Mouse (Mus musculus): ENCODE measurements at regions not wholly inside any gene's neighbourhood (a gene's known extent, or its start where the extent isn't known, plus 50 kb on each side); places are given as distances from the start of the nearest gene placed in this dataset.

DNA sequence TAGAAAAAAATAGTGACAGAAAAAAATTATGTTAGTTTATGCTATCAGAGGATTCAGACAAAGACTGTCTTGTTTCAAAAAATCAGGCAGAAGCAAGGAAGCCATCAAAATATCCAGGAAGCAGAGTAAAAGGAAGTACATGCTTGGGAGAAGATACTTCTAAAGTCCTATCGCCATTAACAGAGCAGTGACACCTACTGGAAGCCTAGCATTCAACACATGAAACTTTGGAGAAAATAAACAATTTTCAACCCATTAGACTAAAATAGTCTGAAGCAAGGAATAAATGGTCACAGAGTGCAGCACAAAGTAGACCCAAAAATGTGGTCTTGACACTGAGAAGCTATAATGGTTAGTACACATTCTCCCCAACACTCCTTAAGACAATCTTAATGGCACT is 394.0 kb downstream of the Gm11232 start:
- Histone ChIP-seq H3K4me2 (no peak overlapping the region), H3K4me1 (replicated peaks; ENCODE audit: control insufficient read depth, insufficient read depth, low read length) (no peaks in the 10 kb centered on the region), H3K27ac (ENCODE audit: low read depth, low read length) (no peak overlapping the region), H3K4me3 (ENCODE audit: low read depth, low read length) (no peak overlapping the region), H3K9me3 (ENCODE audit: control insufficient read depth, low read length) (peaks cover 2% of the 10 kb centered on the region; the same call in 1 of the 2 replicates), H3K9ac (ENCODE audit: low read depth, low read length) (no peak overlapping the region), H3K36me3 (ENCODE audit: control insufficient read depth, insufficient read depth, low read length) (no peaks in the 10 kb centered on the region), H3K27me3 (replicated peaks; ENCODE audit: control insufficient read depth, insufficient read depth, low read length) (no peaks in the 10 kb centered on the region)
- 56% methylated on average over 1 of the region's 1 CpGs for WGBS
- DNase-seq (ENCODE audit: low spot score) = no peak
- ATAC-seq (replicated peaks; ENCODE audit: low FRiP score) = no peak

GRCm38 (mm10) chr4:71357626-71358025 is 400.1 kb downstream of the Gm11232 start:
- H3K27me3 ChIP-seq (replicated peaks; ENCODE audit: control insufficient read depth, insufficient read depth, low read length) = no peaks in the 10 kb centered on the region
- no peak overlapping the region for H3K4me2 ChIP-seq
- H3K4me3 ChIP-seq (ENCODE audit: low read depth, low read length) = no peak overlapping the region
- no peaks in the 10 kb centered on the region for H3K36me3 ChIP-seq (ENCODE audit: control insufficient read depth, insufficient read depth, low read length)
- H3K9ac ChIP-seq (ENCODE audit: low read depth, low read length) = no peak overlapping the region
- 47% methylated on average over 1 of the region's 1 CpGs for WGBS
- no peak for DNase-seq (ENCODE audit: low spot score)
- ATAC-seq (replicated peaks; ENCODE audit: low FRiP score) = no peak
- peaks cover 2% of the 10 kb centered on the region; the same call in 1 of the 2 replicates for H3K9me3 ChIP-seq (ENCODE audit: control insufficient read depth, low read length)
- H3K27ac ChIP-seq (ENCODE audit: low read depth, low read length) = no peak overlapping the region
- H3K4me1 ChIP-seq (replicated peaks; ENCODE audit: control insufficient read depth, insufficient read depth, low read length) = no peaks in the 10 kb centered on the region

- Histone ChIP-seq H3K4me3 (ENCODE audit: low read depth, low read length) (no peak overlapping the region), H3K4me2 (no peak overlapping the region), H3K27me3 (replicated peaks; ENCODE audit: control insufficient read depth, insufficient read depth, low read length) (no peaks in the 10 kb centered on the region), H3K9me3 (ENCODE audit: control insufficient read depth, low read length) (peaks cover 2% of the 10 kb centered on the region; the same call in 1 of the 2 replicates), H3K27ac (ENCODE audit: low read depth, low read length) (no peak overlapping the region), H3K4me1 (replicated peaks; ENCODE audit: control insufficient read depth, insufficient read depth, low read length) (no peaks in the 10 kb centered on the region), H3K36me3 (ENCODE audit: control insufficient read depth, insufficient read depth, low read length) (no peaks in the 10 kb centered on the region), H3K9ac (ENCODE audit: low read depth, low read length) (no peak overlapping the region)
- WGBS = 71% methylated on average over 1 of the region's 1 CpGs
- no peak for DNase-seq (ENCODE audit: low spot score)
- ATAC-seq (replicated peaks; ENCODE audit: low FRiP score) = no peak
Observed at GRCm38 (mm10) chr4:71356714-71357113, 401.1 kb downstream of the Gm11232 start.

DNA sequence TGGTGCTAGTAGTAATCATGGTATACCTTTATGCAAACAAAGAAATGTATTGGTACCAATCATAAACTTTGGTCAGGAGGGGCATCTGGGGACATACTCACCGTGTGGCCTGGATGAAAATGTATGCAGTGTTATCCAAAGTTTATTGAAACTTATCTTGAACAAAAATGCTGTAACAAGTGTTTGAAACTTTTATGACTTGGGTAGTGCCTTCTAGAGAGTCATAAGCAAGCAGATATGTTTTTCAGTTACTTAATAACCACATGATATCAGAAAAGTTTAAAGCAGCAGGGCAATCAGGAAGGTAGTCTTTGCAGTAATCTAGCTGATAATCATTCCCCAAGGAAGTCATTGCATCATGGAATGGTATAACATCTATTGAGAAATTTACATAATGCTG is 401.5 kb downstream of the Gm11232 start:
- H3K4me2 ChIP-seq = no peak overlapping the region
- H3K27ac ChIP-seq (ENCODE audit: low read depth, low read length) = no peak overlapping the region
- no peaks in the 10 kb centered on the region for H3K27me3 ChIP-seq (replicated peaks; ENCODE audit: control insufficient read depth, insufficient read depth, low read length)
- ATAC-seq (replicated peaks; ENCODE audit: low FRiP score) (no peak), DNase-seq (ENCODE audit: low spot score) (no peak)
- H3K36me3 ChIP-seq (ENCODE audit: control insufficient read depth, insufficient read depth, low read length) = no peaks in the 10 kb centered on the region
- H3K4me3 ChIP-seq (ENCODE audit: low read depth, low read length) = no peak overlapping the region
- WGBS = 62% methylated on average over 1 of the region's 1 CpGs
- peaks cover 2% of the 10 kb centered on the region; the same call in 1 of the 2 replicates for H3K9me3 ChIP-seq (ENCODE audit: control insufficient read depth, low read length)
- no peaks in the 10 kb centered on the region for H3K4me1 ChIP-seq (replicated peaks; ENCODE audit: control insufficient read depth, insufficient read depth, low read length)
- H3K9ac ChIP-seq (ENCODE audit: low read depth, low read length) = no peak overlapping the region

DNA sequence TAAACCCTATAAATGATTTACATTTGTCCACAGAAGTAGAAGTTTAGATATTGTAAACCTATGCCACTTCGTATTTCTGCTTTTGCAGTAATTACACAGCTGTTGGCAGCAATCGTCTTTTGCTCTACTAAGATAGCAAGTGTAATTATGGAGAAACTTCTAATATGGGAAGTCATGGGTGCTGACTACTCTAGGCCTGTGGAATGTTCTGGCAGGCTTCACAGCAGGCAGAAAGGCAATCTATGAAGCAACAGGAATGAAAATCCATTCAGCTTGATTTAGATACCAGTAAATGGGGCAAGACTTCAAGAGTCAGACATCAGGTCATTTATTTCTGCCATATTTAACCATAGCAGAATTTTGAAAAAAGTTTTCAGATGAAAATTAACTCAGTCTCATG is 405.9 kb downstream of the Gm11232 start:
- H3K36me3 ChIP-seq (ENCODE audit: control insufficient read depth, insufficient read depth, low read length) = no peaks in the 10 kb centered on the region
- no peak overlapping the region for H3K4me3 ChIP-seq (ENCODE audit: low read depth, low read length)
- no peak overlapping the region for H3K4me2 ChIP-seq
- DNase-seq (ENCODE audit: low spot score) (no peak), ATAC-seq (replicated peaks; ENCODE audit: low FRiP score) (no peak)
- no peaks in the 10 kb centered on the region for H3K4me1 ChIP-seq (replicated peaks; ENCODE audit: control insufficient read depth, insufficient read depth, low read length)
- H3K27ac ChIP-seq (ENCODE audit: low read depth, low read length) = no peak overlapping the region
- H3K9ac ChIP-seq (ENCODE audit: low read depth, low read length) = no peak overlapping the region
- H3K9me3 ChIP-seq (ENCODE audit: control insufficient read depth, low read length) = no peaks in the 10 kb centered on the region
- no peaks in the 10 kb centered on the region for H3K27me3 ChIP-seq (replicated peaks; ENCODE audit: control insufficient read depth, insufficient read depth, low read length)
- 82% methylated on average over 2 of the region's 2 CpGs for WGBS

GRCm38 (mm10) chr4:71343068-71343467 is 414.7 kb downstream of the Gm11232 start:
- no peak overlapping the region for H3K9ac ChIP-seq (ENCODE audit: low read depth, low read length)
- H3K4me3 ChIP-seq (ENCODE audit: low read depth, low read length) = no peak overlapping the region
- H3K4me1 ChIP-seq (replicated peaks; ENCODE audit: control insufficient read depth, insufficient read depth, low read length) = no peaks in the 10 kb centered on the region
- no peaks in the 10 kb centered on the region for H3K36me3 ChIP-seq (ENCODE audit: control insufficient read depth, insufficient read depth, low read length)
- H3K27ac ChIP-seq (ENCODE audit: low read depth, low read length) = no peak overlapping the region
- DNase-seq (ENCODE audit: low spot score) (no peak), ATAC-seq (replicated peaks; ENCODE audit: low FRiP score) (no peak)
- 84% methylated on average over 3 of the region's 3 CpGs for WGBS
- no peaks in the 10 kb centered on the region for H3K9me3 ChIP-seq (ENCODE audit: control insufficient read depth, low read length)
- H3K27me3 ChIP-seq (replicated peaks; ENCODE audit: control insufficient read depth, insufficient read depth, low read length) = no peaks in the 10 kb centered on the region
- no peak overlapping the region for H3K4me2 ChIP-seq

GRCm38 (mm10) chr4:71338582-71338981 is 419.2 kb downstream of the Gm11232 start:
- Histone ChIP-seq H3K36me3 (ENCODE audit: control insufficient read depth, insufficient read depth, low read length) (no peaks in the 10 kb centered on the region), H3K4me2 (no peak overlapping the region), H3K9ac (ENCODE audit: low read depth, low read length) (no peak overlapping the region), H3K4me1 (replicated peaks; ENCODE audit: control insufficient read depth, insufficient read depth, low read length) (no peaks in the 10 kb centered on the region), H3K27ac (ENCODE audit: low read depth, low read length) (no peak overlapping the region), H3K27me3 (replicated peaks; ENCODE audit: control insufficient read depth, insufficient read depth, low read length) (no peaks in the 10 kb centered on the region), H3K4me3 (ENCODE audit: low read depth, low read length) (no peak overlapping the region), H3K9me3 (ENCODE audit: control insufficient read depth, low read length) (no peaks in the 10 kb centered on the region)
- DNase-seq (ENCODE audit: low spot score) (no peak), ATAC-seq (replicated peaks; ENCODE audit: low FRiP score) (no peak)
- 57% methylated on average over 1 of the region's 1 CpGs for WGBS

- Histone ChIP-seq H3K27me3 (replicated peaks; ENCODE audit: control insufficient read depth, insufficient read depth, low read length) (no peaks in the 10 kb centered on the region), H3K4me2 (no peak overlapping the region), H3K36me3 (ENCODE audit: control insufficient read depth, insufficient read depth, low read length) (no peaks in the 10 kb centered on the region), H3K4me1 (replicated peaks; ENCODE audit: control insufficient read depth, insufficient read depth, low read length) (no peaks in the 10 kb centered on the region), H3K9me3 (ENCODE audit: control insufficient read depth, low read length) (no peaks in the 10 kb centered on the region), H3K4me3 (ENCODE audit: low read depth, low read length) (no peak overlapping the region), H3K27ac (ENCODE audit: low read depth, low read length) (no peak overlapping the region), H3K9ac (ENCODE audit: low read depth, low read length) (no peak overlapping the region)
- WGBS = 72% methylated on average over 3 of the region's 3 CpGs
- DNase-seq (ENCODE audit: low spot score) = no peak
- ATAC-seq (replicated peaks; ENCODE audit: low FRiP score) = no peak
Observed at GRCm38 (mm10) chr4:71332672-71333071, 425.1 kb downstream of the Gm11232 start.

- H3K4me1 ChIP-seq (replicated peaks; ENCODE audit: control insufficient read depth, insufficient read depth, low read length) = no peaks in the 10 kb centered on the region
- no peak for DNase-seq (ENCODE audit: low spot score)
- H3K36me3 ChIP-seq (ENCODE audit: control insufficient read depth, insufficient read depth, low read length) = no peaks in the 10 kb centered on the region
- H3K4me2 ChIP-seq = no peak overlapping the region
- H3K4me3 ChIP-seq (ENCODE audit: low read depth, low read length) = no peak overlapping the region
- H3K9ac ChIP-seq (ENCODE audit: low read depth, low read length) = no peak overlapping the region
- ATAC-seq (replicated peaks; ENCODE audit: low FRiP score) = no peak
- H3K9me3 ChIP-seq (ENCODE audit: control insufficient read depth, low read length) = no peaks in the 10 kb centered on the region
- WGBS = 77% methylated on average over 4 of the region's 4 CpGs
- H3K27ac ChIP-seq (ENCODE audit: low read depth, low read length) = no peak overlapping the region
- H3K27me3 ChIP-seq (replicated peaks; ENCODE audit: control insufficient read depth, insufficient read depth, low read length) = no peaks in the 10 kb centered on the region
Observed at GRCm38 (mm10) chr4:71332018-71332417, 425.7 kb downstream of the Gm11232 start.

All from liver, embryonic 11.5 days (tissue).